Mouse (Mus musculus): ENCODE results near the gene Magoh.

- TF ChIP-seq CTCF (IDR thresholded peaks at IDR 0.05; ENCODE audit: low read depth, low read length) (no peak), POLR2A (IDR thresholded peaks at IDR 0.05; ENCODE audit: extremely low read depth, insufficient read depth, low read length) (no peak)
Measured at GRCm38 (mm10) chr4:107831678-107832077, 47.9 kb upstream of the Magoh start.

Measured in liver, adult 2 months (tissue).